Mouse (Mus musculus) Patski (cell line): ENCODE measurements at regions not wholly inside any gene's neighbourhood (a gene's known extent, or its start where the extent isn't known, plus 50 kb on each side); places are given as distances from the start of the nearest gene placed in this dataset.
"Not testable (repeated sequence)": the region's sequence is repeated elsewhere in the genome, so short reads cannot be mapped to it uniquely, and the experiment has no call there.

Source experiments
- ATAC-seq: fragments of 100-300 bp; one replicate; pipeline ENCODE4 v1.8.0; 2021
- CTCF ChIA-PET: fragments of 350-600 bp; sonication (Branson Sonifier 250); formaldehyde crosslinking; loops from one replicate; lab custom pipeline; 2022; ENCODE audit warnings: inconsistent platforms; lab: Charles Lee
- POLR2A ChIA-PET: fragments of 350-600 bp; sonication (Branson Sonifier 250); formaldehyde crosslinking; loops from one replicate; lab custom pipeline; 2022; ENCODE audit warnings: antibody characterized with exemption, inconsistent platforms; lab: Charles Lee
- DNase-seq: peaks from one replicate; pipeline ENCODE4 v3.0.0-alpha.2; 2011; ENCODE audit warnings: low read depth, low spot score
- H3K27me3 ChIP-seq: fragments of 371-371 bp; one replicate; pipeline ENCODE4 v1.5.1; 2021
- CTCF ChIP-seq: fragments of 100-300 bp; IDR thresholded peaks from one replicate; pipeline ENCODE4 v1.5.1; 2021
- in situ Hi-C: fragments of 300-500 bp; cut with MboI; formaldehyde crosslinking; loops from 3 replicates; pipeline ENCODE4 v1.11.1; 2018; ENCODE audit warnings: low pct_unique_long_range_greater_than_20kb, mixed read lengths

GRCm38 (mm10) chr1:5220668-5221408 is 413.1 kb downstream of the Gm37988 start:
- no peak for TF ChIP-seq CTCF
- POLR2A ChIA-PET, result no interaction called here
- H3K27me3 ChIP-seq, result no peaks in the 10 kb centered on the region
- CTCF ChIA-PET, result no interaction called here
- in situ Hi-C loops, result no loop called here
- no peak for ATAC-seq
- no peak for DNase-seq

GRCm38 (mm10) chr1:5227866-5228265 is 420.2 kb downstream of the Gm37988 start:
- ChIA-PET CTCF (no interaction called here), POLR2A (no interaction called here)
- no peak for ATAC-seq
- TF ChIP-seq CTCF, result no peak
- in situ Hi-C loops, result no loop called here
- DNase-seq, result no peak
- H3K27me3 ChIP-seq, result no peaks in the 10 kb centered on the region

GRCm38 (mm10) chr1:5231218-5231617 is 423.5 kb downstream of the Gm37988 start:
- no peaks in the 10 kb centered on the region for H3K27me3 ChIP-seq
- DNase-seq (no peak), ATAC-seq (no peak)
- in situ Hi-C loops, result no loop called here
- no peak for TF ChIP-seq CTCF
- CTCF ChIA-PET, result no interaction called here
- POLR2A ChIA-PET, result no interaction called here

- DNase-seq (no peak), ATAC-seq (no peak)
- no peak for TF ChIP-seq CTCF
- no peaks in the 10 kb centered on the region for H3K27me3 ChIP-seq
- ChIA-PET POLR2A (no interaction called here), CTCF (no interaction called here)
- in situ Hi-C loops, result no loop called here
Measured at GRCm38 (mm10) chr1:5231961-5232846, 424.5 kb downstream of the Gm37988 start.

GRCm38 (mm10) chr1:5232847-5233245 is 425.2 kb downstream of the Gm37988 start:
- in situ Hi-C loops, result no loop called here
- ChIA-PET POLR2A (no interaction called here), CTCF (interaction anchor here (1.1 kb wide), 1 partner anchor 27 kb away, joined by 3 read pairs; no protein-coding TSS in a partner anchor)
- DNase-seq (no peak), ATAC-seq (no peak)
- no peaks in the 10 kb centered on the region for H3K27me3 ChIP-seq
- no peak for TF ChIP-seq CTCF

- TF ChIP-seq CTCF, result no peak
- H3K27me3 ChIP-seq, result no peaks in the 10 kb centered on the region
- DNase-seq (no peak), ATAC-seq (no peak)
- in situ Hi-C loops, result no loop called here
- POLR2A ChIA-PET, result no interaction called here
- CTCF ChIA-PET, result no interaction called here
Measured at GRCm38 (mm10) chr1:5243186-5243585, 435.5 kb downstream of the Gm37988 start.

GRCm38 (mm10) chr1:5260874-5261273 is 453.2 kb downstream of the Gm37988 start:
- CTCF ChIA-PET, POLR2A ChIA-PET, H3K27me3 ChIP-seq, ATAC-seq, DNase-seq, in situ Hi-C loops: not testable (repeated sequence)

- H3K27me3 ChIP-seq, POLR2A ChIA-PET, CTCF ChIA-PET, DNase-seq, ATAC-seq, in situ Hi-C loops: not testable (repeated sequence)
Measured at GRCm38 (mm10) chr1:5261297-5261696, 453.6 kb downstream of the Gm37988 start.

- ATAC-seq (no peak), DNase-seq (no peak)
- no peak for TF ChIP-seq CTCF
- in situ Hi-C loops, result no loop called here
- CTCF ChIA-PET, result no interaction called here
- POLR2A ChIA-PET, result no interaction called here
- H3K27me3 ChIP-seq, result no peaks in the 10 kb centered on the region
Measured at GRCm38 (mm10) chr1:5273938-5274337, 466.2 kb downstream of the Gm37988 start.

GRCm38 (mm10) chr1:5294570-5294969 is 486.9 kb downstream of the Gm37988 start:
- POLR2A ChIA-PET, result no interaction called here
- CTCF ChIA-PET, result no interaction called here
- TF ChIP-seq CTCF, result no peak
- DNase-seq (no peak), ATAC-seq (no peak)
- H3K27me3 ChIP-seq, result no peaks in the 10 kb centered on the region
- in situ Hi-C loops, result no loop called here

- in situ Hi-C loops, result no loop called here
- TF ChIP-seq CTCF, result no peak
- DNase-seq (no peak), ATAC-seq (no peak)
- no peaks in the 10 kb centered on the region for H3K27me3 ChIP-seq
- POLR2A ChIA-PET, result no interaction called here
- CTCF ChIA-PET, result no interaction called here
Measured at GRCm38 (mm10) chr1:5297627-5298026, 489.9 kb downstream of the Gm37988 start.
